Mouse (Mus musculus) induced T-regulatory cell, adult 2 months (primary cell): Measurements from ENCODE around the gene Zfp526.
A peak's percentile ranks its signal among the peaks of the same experiment; 100 is the strongest.

Experiments used
- DNase-seq: peaks from one replicate; pipeline ENCODE4 v3.0.0-alpha.2; 2012; ENCODE audit warnings: low read depth

Gene Zfp526

DNA sequence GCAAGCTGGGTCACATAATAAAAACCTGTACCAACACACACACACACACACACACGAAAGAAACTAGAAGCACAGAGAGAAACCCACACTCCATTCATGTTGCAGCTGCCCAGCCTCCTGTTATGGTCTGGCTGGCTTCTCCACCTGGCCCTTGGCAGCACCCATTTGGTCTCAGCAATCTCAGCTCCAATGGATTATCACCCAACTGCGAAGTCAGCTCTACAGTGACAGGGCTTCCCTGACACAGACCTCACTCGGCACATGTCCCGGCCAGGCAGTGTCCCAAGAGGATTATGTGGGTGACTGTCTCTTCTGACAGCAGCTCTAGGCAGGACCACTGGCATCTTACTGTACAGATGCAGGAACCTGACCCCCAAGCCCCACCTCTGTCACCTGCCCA lies 10.7 kb upstream of the Zfp526 start:
- no peak for DNase-seq

DNA sequence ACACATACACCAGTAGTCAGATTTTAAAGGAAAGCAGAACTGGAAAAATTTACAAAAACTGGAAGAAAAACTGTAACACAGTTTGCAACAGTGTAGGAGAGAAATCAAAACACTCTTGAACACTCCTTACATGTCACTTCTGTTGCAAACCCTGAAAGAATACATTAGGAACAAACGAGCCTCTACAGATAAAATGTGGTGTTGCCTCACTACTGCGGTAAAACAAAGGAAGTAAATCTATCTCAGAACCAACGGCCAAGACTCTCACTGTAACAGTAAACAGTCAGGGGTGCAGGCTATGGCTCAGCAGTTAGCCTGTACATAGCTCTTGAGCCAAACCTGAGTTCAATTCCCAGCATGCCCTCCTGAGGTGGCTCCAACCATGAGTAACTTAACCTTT lies 8.1 kb upstream of the Zfp526 start:
- DNase-seq = peak; percentile 57

GRCm38 (mm10) chr7:25214172-25214571 lies 7.1 kb upstream of the Zfp526 start:
- no peak for DNase-seq

- DNase-seq = peak; percentile 44
Observed at GRCm38 (mm10) chr7:25217653-25218395, 3.4 kb upstream of the Zfp526 start.

GRCm38 (mm10) chr7:25218705-25219415 lies 2.4 kb upstream of the Zfp526 start:
- DNase-seq = peak; percentile 78

- no peak for DNase-seq
Observed at GRCm38 (mm10) chr7:25219416-25219750, 1.8 kb upstream of the Zfp526 start.

DNA sequence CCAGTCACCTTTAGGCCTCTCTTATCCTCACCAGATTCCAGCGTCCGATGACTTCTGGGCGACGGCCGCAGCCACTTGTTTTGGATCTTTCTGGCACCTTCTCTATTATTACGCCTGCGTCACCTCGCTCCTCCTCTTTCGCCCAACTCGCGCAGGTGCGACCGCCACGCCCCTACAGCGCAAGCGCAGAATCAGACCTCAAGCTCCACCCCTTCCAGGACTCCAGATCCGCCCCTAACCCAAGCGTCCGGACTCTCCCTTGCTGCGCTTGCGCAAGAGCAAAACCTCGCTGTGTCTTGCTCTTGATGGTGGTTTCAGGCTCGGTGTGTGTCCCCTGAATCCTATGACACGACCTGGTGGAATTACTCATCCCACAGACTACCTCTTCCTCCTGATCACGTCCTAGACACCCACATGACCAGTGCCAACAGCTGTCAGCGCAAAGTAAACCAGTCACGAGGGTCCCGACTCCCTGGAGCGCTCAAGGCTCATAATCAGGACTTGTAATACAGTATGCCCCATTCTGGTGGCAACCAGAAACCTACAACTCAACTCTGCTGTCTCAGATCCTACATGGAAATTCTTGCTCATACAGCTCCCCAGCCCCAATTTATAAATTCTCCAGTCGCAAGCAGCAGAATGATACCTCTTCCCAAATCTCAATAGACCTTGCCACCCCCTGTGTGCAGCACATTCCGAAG lies 1.3 kb upstream of the Zfp526 start:
- DNase-seq = peak; percentile 99

GRCm38 (mm10) chr7:25220457-25221101 lies 646 bp upstream of the Zfp526 start, which contains the start of gene Dedd2:
TSS of gene Dedd2 (minus strand) at chr7:25220615.
- peak; percentile 71 for DNase-seq

- no peak for DNase-seq
Observed at GRCm38 (mm10) chr7:25222275-25222967, 1.2 kb downstream of the Zfp526 start.

DNA sequence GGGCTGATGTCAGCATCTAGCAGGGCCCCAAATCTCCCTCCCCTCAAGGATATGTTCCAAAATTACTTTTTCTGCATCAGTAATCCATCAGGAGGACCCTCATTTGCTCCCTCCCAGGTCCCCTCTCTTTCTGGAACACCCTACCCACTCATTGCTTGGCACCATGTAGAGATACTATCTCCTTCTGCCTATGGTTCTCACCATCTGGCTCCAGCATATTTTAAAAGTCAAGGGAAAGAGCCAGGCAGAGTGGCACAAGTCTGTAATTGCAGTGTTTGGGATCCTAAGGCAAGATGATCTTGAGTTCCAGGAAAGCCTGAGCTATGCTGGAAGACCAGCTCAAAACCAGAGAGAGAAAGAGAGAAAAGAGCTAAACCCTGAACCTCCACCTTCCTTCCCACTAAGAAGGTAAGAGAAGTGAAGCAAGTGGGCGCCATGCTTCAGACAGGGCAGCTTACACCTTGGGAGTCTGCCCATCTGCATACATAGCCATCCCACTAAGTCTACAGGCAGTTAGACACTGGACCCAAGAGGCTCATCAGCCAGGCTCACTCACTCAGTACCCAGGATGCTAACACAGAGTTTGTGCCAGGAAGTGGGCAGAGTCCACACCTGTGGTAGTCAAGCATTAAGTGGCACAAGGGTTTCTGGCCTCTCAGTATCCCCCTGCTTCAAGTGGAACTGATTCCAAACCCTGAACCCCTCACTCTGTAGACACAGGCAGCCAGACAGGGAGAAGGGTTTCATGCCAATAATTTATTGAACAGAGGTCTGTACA lies 6.5 kb downstream of the Zfp526 start:
- DNase-seq = no peak

- no peak for DNase-seq
Observed at GRCm38 (mm10) chr7:25230690-25231285, 9.6 kb downstream of the Zfp526 start.

GRCm38 (mm10) chr7:25232101-25232648 lies 10.9 kb downstream of the Zfp526 start:
- peak; percentile 45 for DNase-seq

- DNase-seq = no peak
Observed at GRCm38 (mm10) chr7:25233061-25233460, 11.8 kb downstream of the Zfp526 start.

GRCm38 (mm10) chr7:25235526-25235925 lies 14.3 kb downstream of the Zfp526 start:
- no peak for DNase-seq

DNA sequence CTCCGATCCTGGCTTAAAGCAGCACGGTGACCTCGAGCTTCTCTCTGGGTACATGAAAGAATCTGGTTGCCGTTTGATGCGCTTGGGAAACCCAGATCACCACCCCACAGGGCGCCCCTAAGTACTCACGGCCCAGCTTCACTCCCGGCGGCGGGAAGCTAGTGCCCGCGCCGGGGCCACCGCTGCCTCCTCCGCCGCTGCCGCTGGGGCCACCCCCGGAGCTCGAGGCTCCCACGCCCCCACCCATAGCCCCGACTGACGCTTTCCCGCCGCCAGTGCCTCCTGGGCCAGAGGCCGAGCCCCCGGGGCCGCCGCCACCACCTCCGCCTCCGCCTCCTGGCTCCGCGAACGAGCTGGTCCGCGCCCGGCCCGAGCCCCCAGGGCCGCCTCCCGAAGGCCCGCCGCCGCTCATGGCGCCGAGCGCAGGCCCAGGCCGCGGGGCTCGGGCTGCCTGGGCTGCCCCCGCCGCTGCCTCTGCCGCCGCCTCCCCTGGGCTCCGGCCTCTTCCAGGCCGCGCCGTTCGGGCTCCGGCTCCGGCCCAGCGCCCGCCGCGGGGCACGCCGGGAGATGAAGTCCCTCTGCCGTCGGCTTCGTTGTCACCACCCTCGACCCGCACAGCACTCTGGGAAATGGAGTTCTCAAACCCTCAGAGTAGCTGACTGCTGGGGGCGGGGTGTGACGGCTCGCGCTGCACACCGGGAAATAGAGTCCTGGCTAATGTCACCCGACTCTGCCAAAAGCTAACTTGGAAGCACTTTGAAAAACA lies 16.2 kb downstream of the Zfp526 start, which contains the start of gene Gsk3a:
Gene Gsk3a, minus strand, starts transcription at position 603 of the 766 bp plus-strand sequence.
- DNase-seq = no peak

DNA sequence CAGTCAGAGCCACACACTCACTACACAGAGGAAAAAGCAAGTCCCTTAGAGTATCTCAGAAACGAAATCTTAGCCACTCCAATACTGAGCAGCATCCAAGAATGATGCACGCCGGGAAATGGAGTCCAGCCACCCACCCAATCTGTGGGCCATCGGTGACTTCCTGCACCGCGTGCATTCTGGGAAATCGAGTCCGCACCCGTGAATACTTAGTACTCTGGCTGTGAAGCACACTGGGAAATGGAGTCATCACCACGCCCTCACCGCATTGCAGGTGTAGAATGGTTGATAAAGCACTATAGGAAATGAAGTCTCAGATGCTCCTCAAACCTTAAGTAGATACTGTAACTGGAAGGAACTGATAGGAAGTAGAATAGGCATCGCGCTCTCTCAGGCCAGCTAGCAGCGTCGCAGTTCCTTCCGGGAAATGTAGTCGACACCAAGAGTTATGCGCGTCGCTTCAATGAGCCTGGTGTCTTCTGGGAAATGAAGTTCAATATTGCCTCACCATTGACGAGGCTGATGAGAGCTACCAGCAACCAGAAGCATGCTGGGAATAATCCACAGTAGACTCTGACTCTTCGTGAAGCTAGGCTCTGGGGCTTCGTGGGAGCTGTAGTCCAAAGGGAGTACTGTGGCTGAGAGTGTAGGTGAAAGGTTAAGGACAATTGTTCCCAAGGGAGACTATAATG lies 16.9 kb downstream of the Zfp526 start:
- DNase-seq = peak; percentile 99

DNA sequence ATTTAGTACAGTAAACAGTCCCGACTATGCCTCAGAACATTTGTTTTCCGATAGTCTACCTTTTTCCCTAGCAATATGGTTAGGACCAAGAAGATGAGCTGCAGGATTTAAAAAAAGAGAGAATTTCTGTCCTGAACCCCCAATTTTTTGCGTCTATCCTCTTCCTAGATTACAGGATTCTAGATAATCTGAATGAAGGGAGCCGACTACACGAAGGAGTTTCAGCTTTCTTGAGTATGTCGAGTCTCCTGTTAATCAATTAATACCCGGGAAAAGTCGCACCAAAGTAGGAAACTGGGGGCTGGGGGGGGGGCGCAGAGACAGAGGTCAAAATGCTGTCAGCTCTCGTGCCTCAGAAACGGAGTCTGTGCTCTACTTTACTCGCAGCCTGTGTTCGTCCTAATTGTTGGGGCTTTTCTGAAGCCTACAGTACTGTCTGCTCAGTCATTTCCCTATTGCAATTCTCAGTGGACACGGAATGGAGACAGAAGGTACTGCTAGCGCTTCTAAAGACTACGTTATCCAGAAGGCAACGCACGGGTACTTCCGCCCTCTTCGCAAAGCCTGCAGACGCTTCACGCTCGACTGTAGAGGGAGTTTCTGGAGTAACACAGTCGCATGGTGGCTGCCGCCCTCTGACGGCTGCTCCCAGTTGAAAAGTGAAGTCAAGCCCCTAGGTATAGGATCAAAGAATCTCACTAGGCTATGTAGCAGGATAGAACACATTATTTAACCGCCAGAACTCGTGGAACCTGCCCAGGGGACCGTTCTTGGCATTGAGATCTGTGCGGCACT lies 17.8 kb downstream of the Zfp526 start:
- peak; percentile 95 for DNase-seq

GRCm38 (mm10) chr7:25240631-25241030 lies 19.4 kb downstream of the Zfp526 start:
- no peak for DNase-seq
